ENCODE assay signal across 17 mouse cellular contexts in the genomic region with DNA sequence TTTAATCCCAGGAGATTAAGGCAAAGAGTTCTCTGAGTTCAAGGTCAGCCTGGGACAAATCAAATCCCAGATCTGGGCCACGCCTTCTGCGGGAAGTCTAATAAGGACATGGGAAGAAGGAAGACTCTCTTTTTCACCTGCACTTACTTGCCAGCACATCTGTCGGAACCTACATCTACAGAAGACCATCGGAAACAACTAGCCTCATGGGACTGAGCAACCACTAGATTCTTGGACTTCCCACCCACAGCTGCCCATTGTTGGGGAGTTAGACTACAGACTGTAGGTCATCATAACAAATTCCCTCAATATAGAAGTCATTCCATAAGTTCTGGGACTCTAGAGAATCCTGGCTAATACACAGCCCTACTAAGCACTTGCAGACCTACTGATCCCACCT. TPM values are rescaled to one million over a fixed set of nuclear protein-coding genes. Genes with fewer than 3 reads are reported as not detected.
"Had no signal": no experiment of that assay in that cellular context is flagged by ENCODE, and none has a peak within 500 bp of the region (broad histone marks: within the 10 kb centered on the region; RNA-seq: fewer than 3 reads in every experiment).

No protein-coding gene starts in this region.

- H3K4me2 ChIP-seq: neural tube, embryonic 15.5 days; stomach, embryonic 15.5 days had no signal

- H3K36me3 ChIP-seq: neural tube, embryonic 15.5 days; stomach, embryonic 15.5 days had no signal

- H3K4me1 ChIP-seq: stomach, embryonic 15.5 days had no signal

- H3K27me3 ChIP-seq: neural tube, embryonic 15.5 days; stomach, embryonic 15.5 days had no signal

- H3K27ac ChIP-seq: neural tube, embryonic 15.5 days; stomach, embryonic 15.5 days; stomach, postnatal 0 days had no signal

- DNase-seq: retina, postnatal 1 day; right cerebral cortex, adult 18-20 months; right cerebral cortex, postnatal 14 days; right cerebral cortex, postnatal 25 days; right cerebral cortex, postnatal 4 days; spleen, adult 18-20 months; thymus, adult 18-20 months; thymus, adult 2 months; thymus, postnatal 14 days; thymus, postnatal 25 days; thymus, postnatal 36 days; thymus, postnatal 4 days had no signal

- H3K9ac ChIP-seq: neural tube, embryonic 15.5 days; stomach, embryonic 15.5 days had no signal

- H3K4me3 ChIP-seq: neural tube, embryonic 15.5 days; stomach, embryonic 15.5 days had no signal

- H3K9me3 ChIP-seq: neural tube, embryonic 15.5 days; stomach, embryonic 15.5 days had no signal

RNA-seq across cellular contexts. Expression of gene Ip6k3, which starts 1.0 kb away (rescaled TPM):
- total RNA-seq: neutrophil, adult 5-6 weeks had no signal
- polyA plus RNA-seq: small intestine, adult 2 months had no signal
